Mouse (Mus musculus): ENCODE data around the gene Ehmt1.
A peak's percentile ranks its signal among the peaks of the same experiment; 100 is the strongest.
"Not testable (repeated sequence)": the region's sequence is repeated elsewhere in the genome, so short reads cannot be mapped to it uniquely, and the experiment has no call there.

Gene Ehmt1

DNA sequence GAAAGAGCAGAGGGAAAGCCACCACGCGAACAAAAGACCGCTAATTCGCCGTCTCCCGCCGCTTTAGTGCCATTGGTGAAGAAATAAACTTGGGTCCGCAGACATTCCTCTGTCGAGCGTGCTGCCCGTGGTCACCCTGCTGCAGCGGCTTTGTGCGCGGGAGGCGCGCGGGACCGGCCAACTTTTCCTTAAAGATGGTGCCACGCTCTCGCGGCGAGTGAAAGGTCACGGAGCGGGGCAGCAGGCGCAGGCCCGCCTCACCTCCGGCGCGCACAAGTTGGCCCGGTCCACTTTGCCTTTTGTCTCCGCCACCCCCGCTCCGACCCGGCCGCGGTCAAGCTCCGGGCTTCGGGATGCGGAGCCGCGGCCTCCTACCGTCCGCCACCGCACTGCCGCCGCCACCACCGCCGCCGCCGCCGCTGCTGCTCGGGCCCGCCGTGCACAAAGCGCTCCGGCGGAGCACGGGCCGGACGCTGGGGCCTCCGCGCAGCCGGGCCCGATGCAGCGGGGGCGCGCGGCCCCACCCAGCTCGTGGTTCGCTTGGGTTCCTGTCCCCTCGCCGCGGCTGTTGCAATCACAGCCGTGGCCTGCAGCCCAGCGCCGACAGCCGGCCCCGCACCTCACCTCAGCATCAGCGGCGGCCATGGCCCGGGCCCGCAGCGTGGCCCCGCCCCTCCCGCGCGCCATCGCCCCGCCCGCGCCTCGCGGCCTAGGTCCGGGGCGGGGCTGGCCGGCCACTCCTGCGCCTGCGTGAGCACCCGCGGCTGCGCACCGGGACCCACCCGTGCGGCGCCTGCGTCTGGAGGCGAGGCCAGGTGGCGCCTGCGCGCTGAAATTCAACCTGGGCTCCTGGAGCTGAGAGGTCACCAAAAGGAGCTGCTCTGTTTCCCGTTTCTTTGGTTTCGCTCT is at the start of gene Ehmt1:
Gene Ehmt1 (minus strand): TSS at position 685 of the 909 bp plus-strand sequence.
- DNase-seq (ENCODE audit: low read depth, low spot score) = peak; percentile 87

DNA sequence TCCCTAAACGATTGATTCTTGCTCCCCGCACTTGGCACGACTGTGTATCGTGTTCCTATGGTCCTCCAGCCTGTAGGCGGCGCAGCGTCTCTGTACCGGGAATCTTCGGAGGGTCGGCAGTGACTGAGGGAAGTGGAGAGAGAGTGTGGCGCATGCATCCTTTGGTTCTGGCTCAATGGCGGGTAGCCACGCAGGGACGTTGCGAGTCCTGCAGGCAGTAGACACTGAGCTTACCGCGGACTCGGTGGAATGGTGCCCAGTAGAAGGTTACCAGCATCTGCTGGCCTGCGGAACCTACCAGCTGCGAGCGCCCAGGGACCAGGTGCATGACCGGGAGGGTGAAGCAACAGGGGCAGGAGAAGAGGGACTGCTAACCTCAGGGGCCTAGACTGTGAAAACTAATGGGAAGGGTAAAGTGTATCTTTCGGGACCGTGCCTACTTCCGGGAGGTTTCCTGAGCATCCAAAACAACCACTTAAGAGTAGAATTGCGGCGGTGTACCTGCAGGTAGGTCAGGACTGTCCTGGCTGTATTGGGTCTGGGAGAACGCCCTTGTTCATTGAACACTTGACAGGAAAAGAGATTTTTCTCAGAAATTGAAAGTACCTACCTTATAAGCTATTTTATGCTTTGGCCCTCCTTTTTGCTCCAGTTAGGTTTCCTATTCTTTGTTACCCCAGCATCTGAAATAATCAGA is 43.0 kb upstream of the Ehmt1 start, which contains the start of gene Dph7:
Gene Dph7 (plus strand): TSS at position 97 of the 697 bp plus-strand sequence.
- DNase-seq (ENCODE audit: low read depth, low spot score) = peak; percentile 78

DNA sequence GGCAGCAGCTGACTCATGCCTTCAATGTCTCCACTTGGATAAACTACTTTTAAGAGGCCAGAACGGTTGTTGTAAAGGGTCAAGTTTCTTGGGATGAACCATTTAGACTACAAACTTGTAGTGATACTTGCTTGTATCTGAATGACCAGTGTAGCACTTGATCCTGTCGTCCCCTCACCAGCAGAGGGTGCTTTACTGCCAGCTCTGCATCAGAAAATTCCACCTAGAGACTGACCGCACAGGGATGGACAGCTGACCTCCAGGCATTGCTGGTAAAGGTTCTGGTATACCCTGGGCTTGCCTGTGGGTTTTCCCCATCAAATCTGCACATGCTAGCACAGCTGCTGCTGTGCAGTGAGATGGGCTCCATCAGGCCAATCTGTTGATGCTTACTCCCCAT is 41.5 kb upstream of the Ehmt1 start:
- DNase-seq (ENCODE audit: low read depth, low spot score) = no peak

DNA sequence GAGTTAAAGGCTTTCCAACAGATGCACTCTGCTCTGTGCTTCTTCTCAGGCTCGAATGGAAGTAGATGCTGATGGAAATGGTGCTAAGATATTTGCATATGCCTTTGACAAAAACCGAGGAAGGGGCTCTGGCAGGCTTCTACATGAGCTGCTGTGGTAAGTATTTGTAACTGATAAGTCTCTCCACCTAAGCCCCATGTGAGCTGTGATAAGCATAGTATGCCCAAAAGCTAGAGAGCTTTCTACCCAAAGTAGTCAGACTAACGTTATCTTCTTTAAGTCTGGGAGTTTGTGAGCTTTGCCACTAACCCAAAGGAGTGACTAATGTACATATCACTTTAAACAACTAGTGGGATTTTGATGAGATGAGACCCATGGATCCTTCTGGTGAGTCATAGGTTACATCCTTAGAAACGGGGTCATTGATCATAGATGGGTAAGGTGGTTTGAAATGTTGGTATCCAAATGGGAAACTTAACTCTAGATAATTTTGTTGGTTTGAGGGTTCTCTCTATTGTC is 33.2 kb upstream of the Ehmt1 start:
- no peak for DNase-seq (ENCODE audit: low read depth, low spot score)

DNA sequence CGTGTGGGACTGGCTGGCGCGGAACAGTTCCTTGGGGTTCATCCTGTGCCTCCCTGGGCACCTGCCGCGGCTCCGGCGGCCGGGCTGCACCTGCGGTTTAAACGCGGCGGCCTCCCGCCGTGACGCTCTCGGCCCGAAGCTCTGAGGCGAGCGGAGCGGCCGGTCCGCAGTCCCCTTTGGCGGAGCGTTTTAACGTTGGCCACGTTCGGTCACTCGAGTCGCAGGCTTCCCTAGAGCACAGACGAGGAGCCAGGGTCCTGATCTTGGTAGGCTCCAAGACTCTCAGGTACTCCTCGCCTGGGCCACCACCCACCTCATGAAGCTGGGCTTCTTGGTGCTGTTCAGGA is 30.7 kb upstream of the Ehmt1 start:
- no peak for DNase-seq (ENCODE audit: low read depth, low spot score)

DNA sequence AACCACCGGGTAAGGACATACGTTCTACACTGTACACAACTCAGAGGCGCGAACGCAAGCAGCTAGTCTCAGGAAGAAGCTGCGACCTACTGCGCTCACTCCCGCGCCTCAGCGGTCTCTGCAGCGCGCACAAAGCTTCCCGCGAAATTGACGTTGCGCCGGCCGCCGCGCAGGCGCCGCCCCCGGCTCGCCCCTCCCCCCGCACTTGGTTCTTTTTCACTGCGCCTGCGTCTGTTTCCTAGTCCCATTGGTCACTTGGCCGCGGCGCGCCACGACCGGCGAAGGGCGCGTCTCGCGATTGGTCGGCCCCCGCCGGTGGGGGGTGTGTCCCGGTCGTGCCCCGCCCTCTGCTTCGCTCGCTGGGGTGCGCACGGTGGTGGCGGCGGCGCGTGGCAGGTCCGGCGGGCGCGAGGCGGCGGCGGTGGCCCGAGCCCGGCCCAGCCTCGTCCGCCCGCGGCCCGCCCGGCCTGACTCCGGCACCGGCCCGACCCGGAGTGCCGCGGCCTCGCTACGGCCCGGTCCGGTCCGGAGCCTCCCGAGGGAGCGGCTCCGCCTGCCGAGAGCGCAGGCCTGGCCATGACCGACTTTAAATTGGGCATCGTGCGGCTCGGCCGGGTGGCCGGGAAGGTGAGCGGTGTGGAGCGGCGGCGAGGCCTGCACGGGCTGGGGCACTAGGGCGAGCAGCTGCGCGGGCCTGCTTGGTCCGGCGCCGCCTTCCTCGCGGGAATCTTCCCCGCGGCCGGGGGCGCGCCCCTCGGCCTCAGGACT is 30.2 kb upstream of the Ehmt1 start, which contains the start of gene Zmynd19:
Gene Zmynd19 (plus strand): TSS at position 372 of the 768 bp plus-strand sequence.
- peak; percentile 96 for DNase-seq (ENCODE audit: low read depth, low spot score)

DNA sequence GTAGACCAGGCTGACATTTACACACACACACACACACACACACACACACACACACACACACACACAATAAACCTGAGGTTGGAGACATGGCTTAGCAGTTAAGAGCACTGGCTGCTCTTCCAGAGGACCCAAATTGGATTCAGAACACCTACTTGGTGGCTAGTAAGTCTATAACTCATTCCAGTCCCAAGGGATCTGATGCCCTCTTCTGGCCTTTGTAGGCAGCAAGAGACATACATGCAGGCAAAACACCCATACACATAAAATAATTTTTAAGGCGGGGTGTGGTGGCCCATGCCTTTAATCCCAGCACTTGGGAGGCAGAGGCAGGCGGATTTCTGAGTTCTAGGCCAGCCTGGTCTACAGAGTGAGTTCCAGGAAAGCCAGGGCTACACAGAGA is 24.9 kb upstream of the Ehmt1 start:
- not testable (repeated sequence) for DNase-seq (ENCODE audit: low read depth, low spot score)

DNA sequence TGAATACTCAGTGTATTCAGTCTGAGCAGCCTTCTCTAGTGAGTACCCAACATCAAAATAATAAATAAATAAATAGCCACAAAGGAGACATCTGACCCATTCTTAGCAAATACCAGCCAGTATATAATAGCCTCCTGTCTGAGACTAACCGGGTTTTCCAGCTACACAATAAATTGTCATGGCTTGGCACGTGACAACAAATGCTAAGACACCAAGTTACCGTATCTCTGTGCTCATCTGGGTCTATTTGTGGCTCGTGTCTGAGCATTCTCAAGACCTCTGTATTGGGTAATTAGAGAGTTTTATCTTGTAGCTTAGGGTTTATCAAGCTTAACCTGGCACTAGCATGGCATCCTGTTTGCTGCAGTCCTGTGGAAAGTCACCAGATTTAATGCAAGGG is 22.7 kb upstream of the Ehmt1 start:
- no peak for DNase-seq (ENCODE audit: low read depth, low spot score)

DNA sequence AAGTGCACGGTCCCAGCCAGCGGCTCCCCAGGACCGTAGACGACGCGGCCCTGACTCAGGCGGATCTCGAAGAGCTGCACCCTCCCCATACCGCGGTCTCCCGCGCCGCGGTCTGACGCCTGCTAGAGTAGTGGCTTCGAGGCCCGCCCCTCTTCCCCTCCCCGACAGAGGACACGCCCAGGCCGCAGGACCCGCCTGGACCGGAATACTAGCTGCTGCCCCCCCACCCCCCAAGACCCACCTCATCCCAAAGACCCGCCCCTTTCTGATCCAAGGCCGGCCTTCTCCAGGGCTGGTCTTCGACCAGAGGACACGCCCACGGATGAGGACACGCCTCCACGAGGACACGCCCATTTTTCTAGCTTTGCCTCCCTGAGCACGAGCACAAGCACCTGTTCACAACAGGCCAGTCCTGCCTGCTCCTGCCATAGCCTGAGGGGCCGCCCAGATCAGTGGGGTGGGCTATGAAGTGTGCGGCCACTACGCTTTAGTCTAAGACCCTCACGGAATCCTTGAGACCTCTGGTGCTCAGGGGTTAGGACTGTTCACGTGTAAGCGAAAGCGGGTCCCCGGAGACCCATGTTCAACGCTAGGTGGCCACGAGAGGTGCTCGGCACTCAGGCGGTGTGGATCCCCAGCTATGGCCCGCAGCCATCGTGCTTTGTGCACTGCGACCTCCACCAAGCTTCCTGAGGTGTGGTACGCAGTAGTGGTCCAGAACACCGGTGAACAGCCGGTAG is 15.8 kb upstream of the Ehmt1 start, which contains the start of gene Arrdc1:
Gene Arrdc1 (minus strand): TSS at position 196 of the 740 bp plus-strand sequence.
- peak; percentile 91 for DNase-seq (ENCODE audit: low read depth, low spot score)

DNA sequence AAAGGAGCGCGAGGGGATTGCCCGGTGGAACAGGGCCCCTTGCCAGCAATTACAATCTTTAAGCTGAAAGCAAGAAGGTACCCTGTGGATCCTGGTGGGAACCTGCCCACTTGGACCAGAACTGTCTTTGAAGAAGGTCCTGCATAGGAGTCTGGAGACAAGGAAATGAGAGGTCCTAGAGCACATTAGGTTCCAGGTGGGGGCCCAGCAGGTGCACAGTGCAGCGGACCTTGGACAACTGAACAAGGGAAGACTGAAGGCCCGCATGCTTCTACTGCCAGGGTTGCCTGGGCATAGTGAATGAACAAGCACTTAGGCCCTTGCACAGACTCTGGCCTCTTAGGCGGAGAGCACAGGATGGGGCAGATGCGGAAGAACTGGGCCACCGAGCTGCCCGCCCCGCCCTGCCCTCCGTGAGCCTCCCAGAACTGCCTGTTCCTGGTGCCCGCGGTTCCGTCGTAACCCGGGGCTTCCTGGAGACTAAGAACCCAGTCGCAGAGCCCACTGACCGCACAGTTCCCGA is 15.1 kb upstream of the Ehmt1 start:
- DNase-seq (ENCODE audit: low read depth, low spot score) = no peak

DNA sequence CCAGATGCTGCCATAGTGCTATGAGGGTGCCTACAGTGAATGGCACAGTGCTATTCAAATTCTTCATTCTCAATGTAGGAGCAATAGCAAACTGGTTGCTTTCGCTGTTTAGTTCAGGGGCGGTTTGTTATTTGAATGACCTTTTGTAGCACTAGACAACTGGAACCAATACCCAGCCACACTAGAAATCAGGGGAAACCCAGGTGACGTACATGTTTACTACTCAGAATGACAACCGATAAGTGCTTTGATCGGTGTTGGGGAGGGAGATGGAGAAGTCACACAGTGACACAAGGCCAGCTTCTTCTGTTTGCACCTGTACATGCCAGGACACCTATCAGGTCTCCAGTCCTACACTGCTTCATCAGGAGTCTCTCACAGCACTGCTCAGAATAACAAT is 10.2 kb upstream of the Ehmt1 start:
- no peak for DNase-seq (ENCODE audit: low read depth, low spot score)

DNA sequence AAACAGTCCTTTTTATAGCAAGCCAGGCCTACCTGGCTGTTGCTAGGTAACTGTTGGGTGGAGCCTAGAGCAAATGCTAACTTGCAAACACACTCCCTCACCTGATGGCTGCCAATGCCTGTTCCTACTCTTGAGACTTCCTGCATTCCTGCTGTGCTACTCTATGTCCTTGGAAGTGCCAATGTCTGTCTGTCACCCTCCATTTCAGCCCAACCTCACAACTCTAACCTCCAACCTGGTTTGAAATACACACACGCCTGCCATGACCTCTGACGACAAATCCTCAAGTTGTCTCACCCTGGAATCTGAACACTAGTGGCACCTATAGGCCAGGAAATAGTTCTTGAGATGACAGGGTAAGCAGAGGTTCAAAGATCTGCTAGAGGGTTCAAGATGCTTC is 9.7 kb upstream of the Ehmt1 start:
- no peak for DNase-seq (ENCODE audit: low read depth, low spot score)

DNA sequence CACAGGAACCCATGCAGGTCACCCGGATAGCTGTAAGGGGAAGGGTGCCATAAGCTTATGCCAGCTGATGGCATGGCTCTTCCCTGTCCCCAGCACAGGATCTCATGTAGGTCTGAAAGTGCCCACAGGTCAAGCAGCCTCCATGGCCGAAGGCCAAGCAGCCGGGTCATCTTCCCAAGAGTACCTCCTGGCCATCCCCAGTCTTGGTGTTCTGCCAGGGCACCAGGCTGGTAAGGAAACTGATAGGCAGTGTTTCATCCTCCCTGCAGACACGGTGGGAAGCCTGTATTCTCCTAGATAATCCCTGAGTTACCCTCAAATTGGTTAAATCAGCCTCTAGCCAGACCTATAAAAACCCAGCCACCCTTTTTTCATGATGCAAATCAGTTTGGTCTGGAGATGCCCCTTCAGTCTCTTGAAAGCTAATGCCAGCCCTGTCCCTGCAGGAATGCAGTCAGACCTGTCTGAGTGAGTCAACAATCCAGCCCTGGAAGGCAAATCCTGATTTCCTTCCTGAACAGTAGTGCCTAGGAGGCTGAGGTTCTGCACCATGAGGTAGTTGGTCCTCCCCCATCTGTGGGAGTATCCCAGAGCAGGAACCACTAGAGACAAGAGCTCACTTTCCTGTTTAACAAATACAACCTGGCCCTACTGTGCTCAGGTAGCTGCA is 8.5 kb upstream of the Ehmt1 start:
- DNase-seq (ENCODE audit: low read depth, low spot score) = no peak

DNA sequence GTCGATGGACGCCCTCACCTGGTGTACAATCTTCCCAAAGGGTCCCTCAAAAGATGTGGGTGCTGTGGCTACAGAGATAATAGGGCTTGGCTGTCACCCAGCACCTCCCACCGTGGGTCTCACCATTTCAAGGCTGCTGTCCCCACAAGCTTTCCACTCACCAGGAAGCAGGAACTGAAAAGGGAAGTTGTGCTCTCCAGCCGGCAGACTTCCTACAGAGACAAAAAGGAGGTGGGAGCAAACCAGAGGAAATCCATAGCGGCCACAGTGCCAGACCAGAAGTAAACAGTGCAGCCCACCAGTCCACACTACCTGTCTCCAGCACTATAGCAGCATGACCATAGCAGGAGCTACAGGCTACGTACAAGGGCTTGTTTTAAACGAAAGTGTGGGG is 7.5 kb upstream of the Ehmt1 start:
- DNase-seq (ENCODE audit: low read depth, low spot score) = no peak

DNA sequence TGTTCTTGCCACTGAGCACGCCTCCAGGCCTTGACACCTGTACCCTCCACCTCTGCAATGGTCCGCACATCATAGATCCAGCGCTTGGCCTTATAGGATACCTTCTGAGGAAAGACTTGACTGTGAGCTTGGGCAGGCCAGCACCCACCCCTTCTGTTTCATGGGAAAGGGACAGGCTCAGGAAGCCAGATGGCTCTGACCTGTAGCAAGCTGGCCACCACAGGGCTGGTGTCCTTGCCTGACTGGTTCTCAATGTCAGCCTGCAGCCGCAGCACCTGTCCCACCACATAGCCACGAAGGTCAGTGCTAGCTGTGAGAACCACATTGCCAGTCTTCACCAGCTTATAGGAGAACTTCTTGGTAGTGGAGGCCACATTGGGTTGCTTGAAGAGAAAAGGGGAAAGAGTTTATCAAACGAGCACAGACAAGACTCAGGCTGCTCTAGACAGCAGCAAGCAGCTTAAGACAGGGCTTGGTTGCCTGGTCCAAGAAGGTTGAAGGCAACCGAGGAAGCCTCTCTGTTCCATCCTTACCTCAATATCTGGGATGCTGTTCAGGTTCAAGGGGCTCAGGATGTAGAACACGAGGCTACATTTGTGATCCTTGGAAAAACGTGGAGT is 7.0 kb upstream of the Ehmt1 start:
- DNase-seq (ENCODE audit: low read depth, low spot score) = no peak

DNA sequence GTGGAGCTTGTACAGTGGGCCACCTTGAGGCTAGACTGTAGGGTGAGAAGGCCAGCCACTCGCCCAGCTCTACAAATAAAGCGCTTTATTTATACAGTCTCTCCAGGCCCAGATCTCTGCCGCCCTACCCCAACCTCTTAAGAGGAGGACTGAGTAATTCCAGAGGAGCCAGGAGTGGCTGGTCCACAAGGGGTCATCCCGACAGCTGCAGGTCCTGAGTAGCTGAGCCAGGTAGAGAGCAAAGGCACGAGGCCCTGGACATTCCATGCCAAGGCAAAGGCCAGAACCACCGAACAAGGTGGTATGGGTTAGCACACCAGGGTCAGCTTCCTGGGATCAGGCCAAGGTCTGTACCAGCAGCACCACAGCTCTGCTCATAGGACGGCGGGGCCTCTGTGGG is 5.9 kb upstream of the Ehmt1 start:
- DNase-seq (ENCODE audit: low read depth, low spot score) = no peak

DNA sequence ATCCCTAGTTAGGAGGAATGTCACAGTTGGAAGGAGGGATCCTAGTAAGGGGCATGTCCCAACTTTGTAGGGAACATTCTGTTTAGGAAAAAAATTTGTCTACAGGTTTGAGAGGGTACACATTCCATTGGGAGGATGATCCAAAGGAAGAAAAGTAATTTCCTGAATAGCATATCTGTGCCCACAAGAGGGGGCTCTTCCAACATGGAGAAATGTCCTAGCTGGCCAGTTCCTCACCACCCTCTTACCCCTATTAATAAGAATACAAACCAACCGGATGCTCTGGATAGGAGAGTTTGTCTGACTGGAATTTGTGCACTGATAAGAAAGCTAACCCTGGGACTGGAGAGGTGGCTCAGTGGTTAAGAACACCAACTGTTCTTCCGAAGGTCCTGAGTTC is 4.1 kb upstream of the Ehmt1 start:
- DNase-seq (ENCODE audit: low read depth, low spot score) = no peak

DNA sequence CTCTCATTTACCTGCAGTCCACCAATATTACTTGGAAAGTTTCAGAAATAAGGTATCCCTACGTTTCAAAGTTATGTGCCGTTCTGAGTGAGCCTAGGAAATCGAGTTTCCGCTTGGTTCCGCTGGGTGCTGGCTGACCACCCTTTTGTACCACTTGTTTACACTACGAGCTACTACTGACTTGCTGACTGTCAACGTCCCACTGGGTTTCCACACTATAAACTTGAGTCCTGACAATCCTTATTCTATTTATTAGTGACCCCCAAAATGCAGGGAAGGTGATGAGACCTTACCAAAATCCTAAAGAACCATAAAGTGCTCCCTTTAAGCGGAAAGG is 393 bp upstream of the Ehmt1 start:
- DNase-seq (ENCODE audit: low read depth, low spot score) = no peak

DNA sequence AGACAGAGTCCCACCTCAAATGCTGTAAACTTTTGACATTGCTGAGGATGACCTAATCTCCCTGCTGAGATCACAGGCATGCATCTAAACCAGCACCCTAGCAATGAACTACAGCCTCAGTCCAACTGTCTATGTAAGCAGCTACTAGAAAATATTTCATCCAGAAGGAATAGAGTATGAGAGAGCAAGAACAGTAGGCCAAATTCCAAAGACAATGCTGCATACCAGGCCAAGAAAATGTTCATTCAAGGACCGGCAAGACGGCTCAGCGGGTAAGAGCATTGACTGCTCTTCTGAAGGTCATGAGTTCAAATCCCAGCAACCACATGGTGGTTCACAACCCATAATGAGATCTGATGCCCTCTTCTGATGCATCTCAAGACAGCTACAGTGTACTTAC is 4.7 kb downstream of the Ehmt1 start:
- no peak for DNase-seq (ENCODE audit: low read depth, low spot score)

DNA sequence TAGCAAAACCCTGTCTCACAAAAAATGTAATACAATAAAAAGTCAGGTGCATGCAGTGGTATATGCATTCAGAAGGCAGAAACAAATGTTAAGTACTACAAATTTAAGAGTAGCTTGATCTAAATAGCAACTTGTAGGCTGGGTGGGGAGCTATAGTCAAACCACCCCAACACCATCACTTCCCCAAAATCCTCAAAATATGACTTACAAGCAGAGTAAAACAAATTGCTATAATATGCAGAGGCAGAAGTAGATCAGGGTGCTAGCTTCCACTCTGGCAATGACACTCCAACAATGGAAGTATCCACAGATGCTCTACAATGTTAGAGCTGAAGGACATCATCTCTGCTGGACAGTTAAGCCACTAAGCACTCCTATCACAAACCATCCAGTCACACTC is 6.8 kb downstream of the Ehmt1 start:
- no peak for DNase-seq (ENCODE audit: low read depth, low spot score)

Measured in embryo, embryonic 11.5 days (tissue).